Mouse (Mus musculus) liver, postnatal 0 days (tissue): Measurements from ENCODE around the gene Foxn2.

Source experiments
- CTCF ChIP-seq: sonication (generic); IDR thresholded peaks from 2 replicates; pipeline ENCODE4 v1.5.1; 2016; ENCODE audit warnings: antibody characterized with exemption, low read depth
- EP300 ChIP-seq: IDR thresholded peaks from 2 replicates; pipeline ENCODE4 v1.6.1; 2016; ENCODE audit warnings: antibody characterized with exemption, low read depth, mild to moderate bottlenecking

GRCm38 (mm10) chr17:88509999-88510398 is 69.5 kb downstream of the Foxn2 start:
- TF ChIP-seq CTCF (no peak), EP300 (no peak)
